Comparison of ENCODE assay signal across 18 mouse cellular contexts in genomic region chr14:55459796-55460195, GRCm38 (mm10). TPM values are rescaled to one million over a fixed set of nuclear protein-coding genes. Genes with fewer than 3 reads are reported as not detected.
DNase-seq lines count a peak whose midpoint lies in the region; ATAC-seq and TF ChIP-seq lines count a peak whose summit lies in the region.
"Had no signal": no experiment of that assay in that cellular context is flagged by ENCODE, and none has a peak within 500 bp of the region (broad histone marks: within the 10 kb centered on the region; RNA-seq: fewer than 3 reads in every experiment).

No protein-coding gene starts in this region.

- no peaks in the 10 kb centered on the region for H3K36me3 ChIP-seq in kidney, embryonic 15.5 days
- H3K36me3 ChIP-seq in forebrain, embryonic 15.5 days = no peaks in the 10 kb centered on the region
- H3K36me3 ChIP-seq: liver, embryonic 15.5 days had no signal

- no peak overlapping the region for H3K9ac ChIP-seq in kidney, embryonic 15.5 days
- H3K9ac ChIP-seq in forebrain, embryonic 15.5 days (replicated peaks) = no peak overlapping the region
- H3K9ac ChIP-seq: liver, embryonic 15.5 days had no signal

- no peaks in the 10 kb centered on the region for H3K27me3 ChIP-seq in kidney, embryonic 15.5 days
- H3K27me3 ChIP-seq in forebrain, embryonic 15.5 days = no peaks in the 10 kb centered on the region
- H3K27me3 ChIP-seq: liver, embryonic 15.5 days had no signal

- peak overlapping the region; percentile 48; the same call in 1 of the 2 replicates for H3K27ac ChIP-seq in layer of hippocampus, adult 2 months
- H3K27ac ChIP-seq in kidney, embryonic 15.5 days = peak overlapping the region; percentile 72
- H3K27ac ChIP-seq in forebrain, embryonic 15.5 days (replicated peaks) = no peak overlapping the region
- H3K27ac ChIP-seq: gastrocnemius, adult 2 months; heart, adult 2 months; liver, embryonic 15.5 days had no signal

- no peak for TF ChIP-seq CTCF in layer of hippocampus, adult 2 months (conservative IDR thresholded peaks at IDR 0.05)

- H3K4me3 ChIP-seq in layer of hippocampus, adult 2 months = no peak overlapping the region
- no peak overlapping the region for H3K4me3 ChIP-seq in kidney, embryonic 15.5 days (replicated peaks)
- no peak overlapping the region for H3K4me3 ChIP-seq in forebrain, embryonic 15.5 days
- H3K4me3 ChIP-seq: gastrocnemius, adult 2 months; heart, adult 2 months; liver, embryonic 15.5 days had no signal

- H3K9me3 ChIP-seq in kidney, embryonic 15.5 days (replicated peaks) = no peaks in the 10 kb centered on the region
- no peaks in the 10 kb centered on the region for H3K9me3 ChIP-seq in forebrain, embryonic 15.5 days
- H3K9me3 ChIP-seq: liver, embryonic 15.5 days had no signal

- no peak for DNase-seq in layer of hippocampus, adult 2 months (ENCODE audit: low spot score in 2 of 2)
- DNase-seq in layer of hippocampus, adult 8-10 months (ENCODE audit: low spot score in 2 of 2) = no peak
- DNase-seq in ZHBTc4 (ENCODE audit: low read depth, low spot score) = peak; percentile 58
- DNase-seq in retina, postnatal 1 day = peak; percentile 63
- no peak for DNase-seq in cerebellum, postnatal 25 days
- no peak for DNase-seq in frontal cortex, postnatal 14 days (ENCODE audit: low spot score in 2 of 2)
- DNase-seq: adrenal gland, adult 8-10 months; cerebellum, adult 9-10 months; gastrocnemius, adult 2 months; heart, adult 2 months; heart, postnatal 10 days; left cerebral cortex, postnatal 4 days; thymus, adult 2 months had no signal

- H3K4me1 ChIP-seq in kidney, embryonic 15.5 days = peaks cover 15% of the 10 kb centered on the region
- H3K4me1 ChIP-seq in forebrain, embryonic 15.5 days = peaks cover 7% of the 10 kb centered on the region; the same call in 1 of the 2 replicates

- 48% methylated on average over 4 of the region's 4 CpGs for WGBS in kidney, embryonic 15.5 days
- WGBS in forebrain, embryonic 15.5 days = 74% methylated on average over 4 of the region's 4 CpGs

- 0 out of 2 replicates have a peak, but pooled peaks have one; percentile 44 for ATAC-seq in kidney, embryonic 15.5 days (replicated peaks; ENCODE audit: low FRiP score)
- ATAC-seq in forebrain, embryonic 15.5 days (replicated peaks) = no peak
- ATAC-seq: hindbrain, embryonic 16.5 days had no signal

- peak overlapping the region; percentile 23 for H3K4me2 ChIP-seq in kidney, embryonic 15.5 days
- no peak overlapping the region for H3K4me2 ChIP-seq in forebrain, embryonic 15.5 days (replicated peaks)
- H3K4me2 ChIP-seq: liver, embryonic 15.5 days had no signal

RNA-seq across cellular contexts. Expression of gene Dhrs4, which starts 18.8 kb away (rescaled TPM):
- total RNA-seq in layer of hippocampus, adult 2 months (2021) = 10 to 100 TPM; 18.6 to 23.7 TPM
- 10 to 100 TPM; 20.2 to 27.2 (median 23.1) TPM for total RNA-seq in layer of hippocampus, adult 8-10 months (2022)
- 127 and 130 TPM in 2 replicates for polyA plus RNA-seq in kidney, embryonic 15.5 days (2015; fragmentation: Nextera tagmentation; extraction: Ambion mirVana)
- 49.6 and 60.0 TPM in 2 replicates for polyA plus RNA-seq in forebrain, embryonic 15.5 days (2015; fragmentation: Nextera tagmentation; extraction: Ambion mirVana)

RNA-seq across cellular contexts. Expression of gene Carmil3, which starts 30.7 kb away (rescaled TPM):
- total RNA-seq in layer of hippocampus, adult 2 months (2021) = 10 to 100 TPM; 57.9 to 64.4 TPM
- total RNA-seq in layer of hippocampus, adult 8-10 months (2022) = 10 to 100 TPM; 56.8 to 82.2 (median 62.5) TPM
- 2.4 and 2.9 TPM in 2 replicates for polyA plus RNA-seq in kidney, embryonic 15.5 days (2015; fragmentation: Nextera tagmentation; extraction: Ambion mirVana)
- 30.2 and 33.4 TPM in 2 replicates for polyA plus RNA-seq in forebrain, embryonic 15.5 days (2015; fragmentation: Nextera tagmentation; extraction: Ambion mirVana)

RNA-seq across cellular contexts. Expression of gene Cpne6, which starts 50.4 kb away (rescaled TPM):
- 100 to 1,000 TPM; 723 to 730 TPM for total RNA-seq in layer of hippocampus, adult 2 months (2021)
- 100 to 1,000 TPM; 607 to 653 (median 629) TPM for total RNA-seq in layer of hippocampus, adult 8-10 months (2022)
- polyA plus RNA-seq in kidney, embryonic 15.5 days (2015; fragmentation: Nextera tagmentation; extraction: Ambion mirVana) = 0.24 and 0.26 TPM in 2 replicates
- polyA plus RNA-seq in forebrain, embryonic 15.5 days (2015; fragmentation: Nextera tagmentation; extraction: Ambion mirVana) = 9.1 and 10.3 TPM in 2 replicates
- total RNA-seq: gastrocnemius, adult 2 months; heart, adult 2 months; megakaryocyte-erythroid progenitor cell, adult 5-6 weeks had no signal
- polyA plus RNA-seq: liver, embryonic 15.5 days had no signal

Comparison
In these comparisons a context has a peak if more than half of its experiments do, and no peak if none do; other contexts are left out.
1. DNase-seq: peak in ZHBTc4 (single experiment) and retina, postnatal 1 day (single experiment); none in layer of hippocampus, adult 2 months (0 of 2), layer of hippocampus, adult 8-10 months (0 of 2), cerebellum, postnatal 25 days (0 of 2) and frontal cortex, postnatal 14 days (0 of 2).